Mouse (Mus musculus) G1E (cell line): ENCODE results near the gene Gucy2c. TPM values are rescaled to one million over a fixed set of nuclear protein-coding genes. Genes with fewer than 3 reads are reported as not detected.
"Not testable (repeated sequence)": the region's sequence is repeated elsewhere in the genome, so short reads cannot be mapped to it uniquely, and the experiment has no call there.

Source experiments
- ATAC-seq: 2 replicates; pipeline ENCODE4 v1.8.0; 2016; ENCODE audit warnings: mild to moderate bottlenecking; ENCODE audit not compliant: insufficient number of reproducible peaks, poor library complexity, low FRiP score, severe bottlenecking; ENCODE audit errors: extremely low read depth
- DNase-seq: peaks from one replicate; pipeline ENCODE4 v3.0.0; 2012; ENCODE audit warnings: low spot score
- H3K27me3 ChIP-seq: 2 replicates; pipeline ENCODE4 v1.6.1; 2012; ENCODE audit warnings: mild to moderate bottlenecking, low read length, inconsistent platforms; ENCODE audit not compliant: insufficient read depth
- H3K36me3 ChIP-seq: replicated peaks from 2 replicates; pipeline ENCODE3; 2012; ENCODE audit warnings: mild to moderate bottlenecking, inconsistent platforms
- H3K4me1 ChIP-seq: 2 replicates; pipeline ENCODE4 v1.6.1; 2012; ENCODE audit warnings: low read depth, low read length, inconsistent platforms, mixed read lengths; ENCODE audit not compliant: insufficient read depth
- H3K4me3 ChIP-seq: 2 replicates; pipeline ENCODE4 v1.5.1; 2012; ENCODE audit warnings: low read depth, mild to moderate bottlenecking, inconsistent platforms, low read length, moderate library complexity, mixed read lengths
- H3K9me3 ChIP-seq: replicated peaks from 2 replicates; pipeline ENCODE4 v1.6.1; 2012; ENCODE audit warnings: inconsistent platforms
- CTCF ChIP-seq: IDR thresholded peaks from 2 replicates; pipeline ENCODE4 v1.5.1; 2012; ENCODE audit warnings: low read depth, low read length, inconsistent platforms, mixed read lengths
- GATA1 ChIP-seq: IDR thresholded peaks from 2 replicates; pipeline ENCODE4 v1.6.1; 2012; ENCODE audit warnings: borderline replicate concordance, low read length, inconsistent platforms, mixed read lengths
- GATA2 ChIP-seq: IDR thresholded peaks from 2 replicates; pipeline ENCODE4 v1.6.1; 2012; ENCODE audit warnings: low read depth, low read length, inconsistent platforms, borderline replicate concordance
- POLR2AphosphoS5 ChIP-seq: IDR thresholded peaks from 2 replicates; pipeline ENCODE4 v1.6.1; 2012; ENCODE audit warnings: low read depth, low read length, inconsistent platforms; ENCODE audit not compliant: insufficient replicate concordance
- TAL1 ChIP-seq: conservative IDR thresholded peaks from 2 replicates; pipeline ENCODE4 v1.6.1; 2012; ENCODE audit warnings: low read depth, low read length, inconsistent platforms, mixed read lengths
- polyA plus RNA-seq: library from polyadenylated mRNA; stranded (reverse); fragments of >175 nt; gene quantifications from 2 replicates; pipeline ENCODE4 v1.2.3, GENCODE M21; 2012
- total RNA-seq, 2 experiments: library from RNA; stranded (forward) in 1 of 2; stranded (reverse) in 1 of 2; fragments of 200-1000 nt in 1 of 2; fragments of >200 nt in 1 of 2; fragmentation: Nextera tagmentation in 1 of 2; gene quantifications; 2 replicates each; pipeline ENCODE4 v1.2.3; 2014 to 2017

Gene Gucy2c
- total and polyA plus RNA-seq, 3 experiments = not detected

DNA sequence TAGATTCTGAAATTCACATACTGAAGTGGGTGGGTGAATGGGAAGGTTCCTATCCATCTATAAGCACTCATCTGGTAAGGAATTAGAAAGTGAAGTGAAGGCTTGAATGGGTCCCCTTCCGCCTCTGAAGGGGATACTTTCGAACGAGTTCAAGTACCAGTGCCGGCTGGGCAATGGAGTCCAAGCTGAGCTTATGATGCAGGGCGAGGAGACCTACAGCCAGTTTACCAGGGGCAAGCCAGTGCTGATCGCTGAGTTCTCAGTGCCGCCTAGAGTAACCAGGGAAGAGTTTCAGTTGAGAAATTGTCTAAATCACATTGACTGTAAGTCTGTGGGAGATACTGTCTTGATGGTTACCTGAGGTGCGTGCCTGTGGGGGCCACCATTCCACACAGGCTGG lies 19.1 kb upstream of the Gucy2c start:
- no peak for ATAC-seq
- H3K4me1 ChIP-seq = peaks cover 19% of the 10 kb centered on the region
- no peaks in the 10 kb centered on the region for H3K36me3 ChIP-seq

DNA sequence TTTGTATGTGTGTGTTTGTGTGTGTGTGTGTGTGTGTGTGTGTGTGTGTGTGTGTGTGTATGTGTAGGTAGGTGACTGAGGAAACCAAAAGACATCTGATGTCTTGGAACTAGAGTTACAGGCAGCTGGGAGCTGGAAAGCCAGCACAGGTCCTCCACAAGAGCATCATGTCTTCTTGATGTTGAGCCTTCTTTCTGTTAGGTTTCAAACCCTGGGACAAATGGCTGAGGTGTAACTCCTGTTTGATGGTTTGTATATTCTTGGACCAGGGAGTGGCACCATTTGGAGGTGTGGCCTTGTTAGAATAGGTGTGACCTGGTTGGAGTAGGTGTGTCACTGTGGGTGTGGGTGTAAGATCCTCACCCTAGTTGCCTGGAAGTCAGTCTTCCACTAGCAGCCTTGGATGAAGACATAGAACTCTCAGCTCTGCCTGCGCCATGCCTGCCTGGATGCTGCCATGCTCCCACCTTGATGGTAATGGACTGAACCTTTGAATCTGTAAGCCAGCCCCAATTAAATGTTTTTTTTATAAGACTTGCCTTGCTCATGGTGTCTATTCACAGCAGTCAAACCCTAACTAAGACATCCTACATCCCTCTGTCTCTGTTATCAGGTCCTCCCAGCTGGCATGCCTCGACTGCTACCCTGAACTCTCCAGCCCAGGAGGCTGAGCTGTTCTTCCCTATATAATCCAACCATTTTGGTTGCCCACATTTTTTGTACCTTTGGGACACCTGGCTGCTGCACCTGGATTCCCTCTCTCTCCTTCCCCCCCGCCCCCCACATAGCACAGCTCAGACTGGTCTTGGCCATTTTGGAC lies 16.5 kb upstream of the Gucy2c start:
- H3K27me3 ChIP-seq, H3K36me3 ChIP-seq, DNase-seq, H3K4me3 ChIP-seq, H3K9me3 ChIP-seq, ATAC-seq, H3K4me1 ChIP-seq: not testable (repeated sequence)

More for the DNA sequence above, 19.1 kb upstream of the Gucy2c start:
- Histone ChIP-seq H3K4me3 (no peak overlapping the region), H3K27me3 (no peaks in the 10 kb centered on the region), H3K9me3 (no peaks in the 10 kb centered on the region)
- no peak for TF ChIP-seq GATA1
- TF ChIP-seq POLR2AphosphoS5 = no peak
- no peak for TF ChIP-seq TAL1
- TF ChIP-seq GATA2 = no peak
- TF ChIP-seq CTCF = no peak
- no peak for DNase-seq

GRCm38 (mm10) chr6:136795850-136796249 lies 14.3 kb upstream of the Gucy2c start:
- H3K27me3 ChIP-seq = no peaks in the 10 kb centered on the region
- no peaks in the 10 kb centered on the region for H3K36me3 ChIP-seq
- ATAC-seq = no peak
- 0 out of 2 replicates have a peak, but pooled peaks cover 3% of the 10 kb centered on the region for H3K4me1 ChIP-seq
- no peaks in the 10 kb centered on the region for H3K9me3 ChIP-seq
- no peak overlapping the region for H3K4me3 ChIP-seq
- TF ChIP-seq GATA1 = no peak
- no peak for DNase-seq

GRCm38 (mm10) chr6:136795110-136795509 lies 13.5 kb upstream of the Gucy2c start:
- TF ChIP-seq GATA2 = no peak
- no peak for TF ChIP-seq TAL1
- TF ChIP-seq GATA1 = no peak
- no peak for TF ChIP-seq POLR2AphosphoS5
- no peak for TF ChIP-seq CTCF
- H3K4me1 ChIP-seq = 0 out of 2 replicates have a peak, but pooled peaks cover 3% of the 10 kb centered on the region
- no peak for ATAC-seq

GRCm38 (mm10) chr6:136793831-136794525 lies 12.4 kb upstream of the Gucy2c start:
- ATAC-seq = no peak
- 0 out of 2 replicates have a peak, but pooled peaks cover 3% of the 10 kb centered on the region for H3K4me1 ChIP-seq
- no peak overlapping the region for H3K4me3 ChIP-seq
- H3K9me3 ChIP-seq = no peaks in the 10 kb centered on the region
- H3K36me3 ChIP-seq = no peaks in the 10 kb centered on the region
- no peak for DNase-seq
- TF ChIP-seq POLR2AphosphoS5 = no peak
- H3K27me3 ChIP-seq = no peaks in the 10 kb centered on the region; the same call in 1 of the 2 replicates

More at GRCm38 (mm10) chr6:136795110-136795509, 13.5 kb upstream of the Gucy2c start:
- H3K4me3 ChIP-seq = no peak overlapping the region
- no peak for DNase-seq
- no peaks in the 10 kb centered on the region for H3K36me3 ChIP-seq
- no peaks in the 10 kb centered on the region for H3K9me3 ChIP-seq
- no peaks in the 10 kb centered on the region for H3K27me3 ChIP-seq

GRCm38 (mm10) chr6:136792884-136793758 lies 11.6 kb upstream of the Gucy2c start:
- Histone ChIP-seq H3K4me3 (no peak overlapping the region), H3K4me1 (0 out of 2 replicates have a peak, but pooled peaks cover 3% of the 10 kb centered on the region), H3K36me3 (no peaks in the 10 kb centered on the region), H3K27me3 (no peaks in the 10 kb centered on the region; the same call in 1 of the 2 replicates), H3K9me3 (no peaks in the 10 kb centered on the region)
- TF ChIP-seq CTCF (no peak), GATA2 (no peak), GATA1 (no peak), POLR2AphosphoS5 (no peak), TAL1 (no peak)
- no peak for DNase-seq
- no peak for ATAC-seq
